Mouse (Mus musculus): Measurements from ENCODE around the gene Gng8.

The Gng8 gene

DNA sequence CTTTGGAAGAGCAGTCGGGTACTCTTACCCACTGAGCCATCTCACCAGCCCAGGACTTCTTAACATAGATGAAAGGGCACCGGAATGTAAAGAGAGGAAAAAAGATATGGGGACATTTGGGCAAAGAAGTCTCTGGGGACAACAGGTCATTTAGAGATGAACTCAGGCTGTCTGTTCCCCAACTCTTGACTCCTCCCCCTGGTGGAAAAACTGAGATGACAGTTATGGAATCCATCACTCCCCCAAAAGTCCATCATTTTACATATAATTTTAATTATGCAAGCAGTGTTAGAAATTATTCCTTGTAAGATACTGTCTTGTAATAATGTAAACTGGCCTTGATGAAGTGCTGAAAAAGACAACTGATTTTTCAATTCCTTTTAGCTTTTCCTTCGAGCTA is 13.9 kb upstream of the Gng8 start:
- no peak for DNase-seq

DNA sequence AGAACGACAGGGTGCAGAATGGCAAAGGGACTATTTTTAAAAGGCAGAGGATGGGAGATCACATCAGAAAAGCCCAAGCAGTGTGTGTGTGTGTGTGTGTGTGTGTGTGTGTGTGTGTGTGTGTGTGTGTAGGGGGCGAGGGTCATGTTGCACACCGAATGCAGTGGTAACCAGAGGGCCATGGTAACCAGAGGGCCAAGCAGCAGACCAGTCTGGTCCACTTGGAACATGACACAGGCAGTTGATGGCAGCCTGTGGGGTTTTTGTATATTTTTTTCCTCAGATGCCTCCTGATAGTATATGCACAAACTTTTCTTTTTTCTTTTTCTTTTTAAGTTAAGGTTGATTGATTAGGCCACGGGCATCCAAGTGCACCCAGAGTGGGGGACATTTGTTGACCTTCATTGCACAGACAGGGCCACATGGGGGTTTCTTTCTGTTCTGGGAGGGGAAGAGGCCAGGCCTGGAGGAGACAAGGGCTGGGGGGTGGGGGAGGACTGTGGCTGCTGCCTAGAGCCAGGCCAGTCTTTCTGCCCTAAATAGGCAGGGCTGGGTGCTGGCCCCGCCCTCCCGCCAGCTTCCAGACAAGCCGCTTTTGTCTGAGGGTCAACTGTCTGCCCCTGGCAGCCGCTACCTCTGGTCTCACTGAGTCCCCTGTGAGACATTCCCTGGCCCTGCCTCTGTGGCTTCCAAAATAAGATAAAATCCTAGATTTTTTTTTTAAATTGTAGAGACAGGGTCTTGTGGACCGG is 11.6 kb upstream of the Gng8 start:
- DNase-seq, result no peak

DNA sequence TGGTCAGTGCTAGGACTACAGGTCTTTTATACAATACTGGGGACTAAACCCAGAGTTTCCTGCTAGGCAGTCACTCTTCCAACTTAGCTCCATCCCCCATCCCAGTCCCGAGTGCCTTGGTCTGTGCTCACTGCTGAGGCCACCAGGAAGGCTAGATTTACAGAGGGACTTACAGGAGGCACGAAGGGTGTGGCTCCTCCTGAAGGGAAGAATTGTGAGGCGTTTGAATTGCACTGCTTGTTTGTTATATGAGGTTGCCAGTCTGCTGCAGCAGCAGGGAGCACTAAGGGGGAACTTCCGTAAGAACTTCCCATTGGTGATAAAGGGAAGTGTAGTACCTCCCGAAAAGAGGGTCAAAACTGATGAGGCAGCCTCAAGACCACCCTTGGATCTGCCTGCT is 11.0 kb upstream of the Gng8 start:
- DNase-seq, result no peak

DNA sequence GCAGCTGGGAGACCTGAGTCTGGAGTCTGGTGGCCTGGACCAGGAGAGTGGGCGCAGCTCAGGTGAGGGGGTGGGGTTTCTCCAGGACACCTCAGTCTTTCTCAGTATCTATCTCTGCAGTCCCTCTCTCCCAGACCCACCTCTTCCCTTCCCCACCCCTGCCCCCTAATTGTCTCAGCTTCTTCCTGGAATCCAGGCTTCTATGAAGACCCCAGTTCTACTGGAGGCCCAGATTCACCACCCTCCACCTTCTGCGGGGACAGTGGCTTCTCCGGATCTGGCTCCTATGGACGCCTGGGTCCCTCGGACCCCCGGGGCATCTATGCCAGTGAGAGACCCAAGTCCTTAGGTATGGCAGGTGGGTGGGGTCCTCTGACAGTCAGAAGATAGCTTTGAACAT is 8.4 kb upstream of the Gng8 start:
- DNase-seq, result peak; percentile 31

DNA sequence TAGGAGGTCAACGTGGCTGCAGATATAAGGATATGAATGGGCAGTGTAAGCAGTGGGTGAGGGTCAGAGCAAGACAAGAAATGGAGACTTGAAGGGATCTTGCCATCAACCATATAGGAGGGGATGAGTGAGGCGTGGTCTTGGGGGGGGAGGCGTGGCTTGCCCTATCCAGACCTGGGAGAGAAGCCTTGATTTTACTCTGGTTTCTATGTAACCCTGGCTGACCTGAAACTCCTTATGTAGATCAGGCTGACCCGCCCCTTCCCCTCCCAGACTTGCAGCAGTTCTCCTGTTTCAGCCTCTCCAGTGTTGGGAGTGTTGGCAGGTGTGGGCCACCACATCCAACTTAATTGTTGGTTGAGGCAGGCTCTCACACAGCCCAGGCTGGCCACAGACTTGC is 7.3 kb upstream of the Gng8 start:
- DNase-seq, result no peak

DNA sequence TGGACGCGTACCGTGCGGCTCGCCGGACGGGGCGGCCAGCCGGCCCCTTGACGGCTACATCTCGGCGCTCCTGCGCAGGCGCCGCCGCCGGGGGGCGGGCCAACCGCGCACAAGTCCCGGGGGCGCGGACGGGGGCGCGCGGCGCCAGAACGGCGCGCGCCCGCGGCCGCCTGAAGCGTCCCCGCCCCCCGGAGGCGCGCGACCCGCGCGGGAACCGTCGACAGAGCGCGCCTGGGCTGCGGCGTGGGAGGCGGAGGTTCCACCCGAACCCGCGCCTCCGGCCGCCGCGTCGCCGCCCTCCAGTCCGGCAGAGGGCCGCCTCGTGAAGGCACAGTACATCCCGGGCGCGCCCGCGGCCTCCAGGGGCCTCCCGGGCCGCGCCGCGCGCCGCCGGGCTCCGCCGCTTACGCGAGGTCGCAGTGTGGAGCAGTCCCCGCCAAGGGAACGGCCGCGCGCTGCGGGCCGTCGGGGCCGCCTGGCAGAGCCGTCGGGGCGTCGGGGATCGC is 6.3 kb upstream of the Gng8 start:
- no peak for DNase-seq

DNA sequence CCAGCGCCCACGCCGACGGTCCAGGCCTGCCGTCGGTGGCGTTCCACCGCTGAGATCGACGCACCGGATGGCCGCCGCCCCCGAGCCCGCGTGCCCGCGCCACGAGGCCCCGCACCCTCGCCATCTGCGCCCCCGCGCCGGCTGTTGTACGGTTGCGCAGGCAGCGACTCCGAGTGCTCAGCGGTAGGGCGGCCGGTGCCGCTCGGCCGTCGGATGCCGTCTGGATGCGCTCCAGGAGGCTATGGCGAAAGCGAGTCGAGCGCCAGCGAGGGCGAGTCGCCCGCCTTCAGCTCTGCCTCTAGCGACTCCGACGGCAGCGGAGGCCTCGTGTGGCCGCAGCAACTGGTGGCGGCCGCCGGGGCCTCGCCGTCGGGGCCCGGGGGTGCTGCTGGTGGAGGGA is 5.7 kb upstream of the Gng8 start:
- no peak for DNase-seq

DNA sequence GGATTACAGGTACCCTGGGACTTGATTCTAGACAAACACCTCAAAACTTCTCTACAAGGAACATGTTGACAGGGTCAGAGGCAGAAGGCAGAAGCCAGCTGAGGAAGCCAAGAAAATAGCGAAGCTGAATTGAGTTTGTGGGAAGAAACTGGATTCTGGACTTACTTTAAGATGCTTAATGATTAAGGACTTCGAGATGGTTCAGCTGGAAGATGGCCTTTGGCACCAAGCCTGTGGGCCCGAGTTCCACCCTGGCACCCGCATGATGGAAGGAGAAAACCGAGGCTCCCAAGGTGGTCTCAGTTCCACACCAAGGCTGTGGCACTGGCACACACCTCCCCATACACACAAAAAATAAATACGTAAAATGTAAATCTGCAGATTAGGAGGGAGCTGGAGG is 1.1 kb upstream of the Gng8 start:
- DNase-seq, result no peak

DNA sequence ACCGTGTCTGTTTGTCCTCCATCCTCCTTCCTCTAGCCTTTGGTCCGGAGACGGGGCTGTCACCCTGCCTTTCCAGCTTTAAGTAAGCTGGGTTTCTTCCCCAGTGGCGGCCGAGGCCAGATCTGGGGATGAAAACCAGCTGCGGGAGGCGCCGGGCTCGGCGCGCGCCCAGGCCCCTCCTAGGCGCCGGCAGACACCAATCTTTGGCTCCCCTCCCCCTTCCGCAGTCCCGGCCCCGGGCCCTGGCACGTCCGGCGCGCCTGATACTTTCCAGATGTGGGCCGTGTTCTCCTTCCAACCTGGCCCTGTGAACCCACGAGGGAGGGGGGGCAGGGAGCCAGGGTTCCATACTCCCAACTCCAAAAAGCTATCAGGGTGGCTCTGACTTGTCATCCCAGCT is 642 bp upstream of the Gng8 start:
- DNase-seq, result no peak

DNA sequence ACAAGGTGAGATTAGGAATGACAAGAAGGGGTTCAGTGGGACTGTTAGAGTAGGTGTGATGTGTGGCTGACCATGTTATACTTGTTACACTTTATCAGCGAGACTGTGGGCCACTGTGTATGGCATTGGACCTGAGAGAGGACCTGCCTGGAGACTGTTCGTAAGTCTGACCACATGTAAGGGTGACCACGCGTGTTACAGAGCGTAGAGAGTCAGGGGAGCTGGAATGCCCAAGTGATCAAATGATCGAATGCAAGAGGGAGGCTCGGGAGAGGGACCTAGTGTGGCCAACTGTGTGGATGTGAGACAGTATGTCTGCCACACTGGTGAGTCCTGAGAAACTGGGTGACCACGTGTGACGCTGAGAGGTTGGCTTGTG is 755 bp downstream of the Gng8 start:
- DNase-seq, result no peak

DNA sequence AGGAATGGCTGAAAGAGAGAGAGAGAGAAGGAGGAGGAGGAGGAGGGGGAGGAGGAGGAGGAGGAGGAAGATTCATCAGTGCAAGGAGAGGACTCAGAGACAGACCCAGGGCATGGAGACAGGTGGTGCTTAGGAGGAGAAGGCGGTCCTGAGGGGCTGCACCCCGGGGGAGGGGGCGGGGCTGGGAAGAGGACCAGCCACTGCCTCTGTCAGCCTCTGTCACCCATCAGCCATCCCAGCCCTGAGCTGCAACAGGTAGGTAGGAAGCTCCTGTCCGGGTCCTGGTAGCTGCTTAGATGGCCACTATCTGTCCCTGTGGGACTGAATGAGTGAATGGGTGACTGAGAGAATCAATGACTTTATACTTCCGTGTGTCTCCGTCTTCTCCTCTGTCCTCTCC is 2.0 kb downstream of the Gng8 start:
- peak; percentile 53 for DNase-seq

DNA sequence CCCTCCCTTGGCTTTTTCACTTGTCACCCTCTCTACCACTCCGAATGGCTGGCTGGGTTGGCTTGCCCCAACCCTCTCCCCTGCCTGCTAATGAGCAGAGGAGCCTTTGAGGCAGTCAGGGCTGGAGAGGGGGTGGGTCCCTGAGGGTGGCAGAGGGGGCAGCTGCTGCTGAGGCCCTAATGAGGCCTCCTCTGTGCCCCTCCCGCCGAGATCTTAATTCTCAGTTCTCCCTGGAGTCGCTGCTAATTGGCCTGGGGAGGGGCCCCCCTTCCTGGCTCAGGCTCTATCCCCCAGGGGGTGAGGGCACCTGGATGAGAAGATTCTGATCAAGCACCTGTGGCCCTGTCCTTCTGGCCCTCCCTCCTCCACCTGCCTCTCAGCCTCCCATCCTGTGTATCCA is 2.7 kb downstream of the Gng8 start:
- peak; percentile 62 for DNase-seq

DNA sequence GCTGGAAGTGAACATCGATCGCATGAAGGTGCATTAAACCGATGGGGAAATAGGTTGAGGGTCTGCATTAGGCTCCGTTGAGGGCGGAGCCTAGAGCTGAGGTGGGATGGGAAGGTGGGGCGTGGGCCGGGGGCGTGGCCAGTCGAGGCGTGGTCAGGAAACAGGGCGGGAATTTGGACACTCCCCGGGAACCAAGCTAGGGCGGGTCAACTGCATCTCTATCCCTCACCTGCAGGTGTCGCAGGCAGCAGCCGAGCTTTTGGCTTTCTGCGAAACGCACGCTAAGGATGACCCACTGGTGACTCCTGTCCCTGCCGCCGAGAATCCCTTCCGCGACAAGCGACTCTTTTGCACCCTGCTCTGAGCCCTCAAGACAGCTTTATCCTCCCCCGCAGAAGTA is 3.4 kb downstream of the Gng8 start:
- peak; percentile 87 for DNase-seq

DNA sequence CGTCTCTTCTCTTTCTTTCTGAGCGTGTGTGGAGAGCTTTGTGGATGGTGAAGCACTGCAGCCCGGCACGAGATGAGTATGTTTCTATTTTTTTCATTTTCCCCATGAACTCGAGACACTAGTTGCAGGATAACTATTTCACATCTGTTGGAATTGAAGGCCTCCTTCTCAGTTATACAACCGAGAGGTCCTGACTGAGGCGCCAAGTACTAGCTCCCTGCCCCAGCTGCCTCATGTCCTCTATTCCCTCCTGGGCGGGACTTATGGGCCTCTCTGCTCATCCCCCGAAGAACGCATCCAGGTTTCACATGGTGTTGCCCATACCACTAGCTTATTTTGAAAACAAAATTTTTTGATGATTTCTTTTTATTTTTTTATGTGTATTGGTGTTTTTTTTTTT is 3.9 kb downstream of the Gng8 start:
- DNase-seq, result no peak

DNA sequence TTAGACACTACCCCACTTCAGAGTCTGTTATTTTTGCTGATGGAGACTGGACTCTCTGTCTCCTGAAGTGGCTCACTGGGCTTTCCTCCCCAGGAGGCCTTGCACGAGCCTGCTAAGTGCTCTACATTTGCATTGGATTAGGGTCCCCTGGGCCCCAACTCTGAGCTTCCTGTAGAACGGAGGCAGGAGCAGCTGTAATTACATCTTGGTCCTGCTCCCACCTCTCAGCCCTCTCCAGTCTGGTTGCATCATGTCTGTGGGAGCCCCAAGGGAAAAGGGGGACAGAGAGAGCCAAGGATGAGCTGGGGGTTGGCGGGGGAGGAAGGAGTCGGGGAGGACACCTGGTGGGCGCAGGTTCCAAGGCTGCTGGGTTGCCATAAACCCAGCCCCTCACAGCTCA is 8.9 kb downstream of the Gng8 start:
- no peak for DNase-seq

DNA sequence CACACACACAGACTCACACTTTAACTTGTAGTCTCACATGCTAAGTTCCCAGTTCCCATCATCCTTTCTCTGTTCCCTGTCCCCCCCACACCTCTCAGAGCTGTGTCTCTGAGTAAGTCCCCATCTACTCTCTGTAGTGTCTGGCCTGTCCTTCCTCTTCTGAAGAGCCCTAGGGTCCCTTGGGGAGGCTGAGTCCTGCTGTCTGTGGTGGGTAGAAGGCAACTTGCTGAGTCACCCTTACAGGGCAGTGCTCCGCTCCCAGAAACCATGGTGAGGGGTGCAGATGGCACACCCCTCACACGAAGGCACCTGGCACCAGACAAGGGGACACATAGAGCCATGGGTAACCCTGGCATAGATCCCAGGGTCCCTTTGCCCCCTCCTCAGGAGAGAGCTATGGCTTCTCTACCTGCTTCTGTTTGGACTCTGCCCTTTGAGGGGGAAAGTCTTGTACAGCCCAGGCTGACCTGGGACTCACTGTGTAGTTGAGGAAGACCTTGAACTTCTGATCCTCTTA is 11.9 kb downstream of the Gng8 start:
- DNase-seq, result no peak

DNA sequence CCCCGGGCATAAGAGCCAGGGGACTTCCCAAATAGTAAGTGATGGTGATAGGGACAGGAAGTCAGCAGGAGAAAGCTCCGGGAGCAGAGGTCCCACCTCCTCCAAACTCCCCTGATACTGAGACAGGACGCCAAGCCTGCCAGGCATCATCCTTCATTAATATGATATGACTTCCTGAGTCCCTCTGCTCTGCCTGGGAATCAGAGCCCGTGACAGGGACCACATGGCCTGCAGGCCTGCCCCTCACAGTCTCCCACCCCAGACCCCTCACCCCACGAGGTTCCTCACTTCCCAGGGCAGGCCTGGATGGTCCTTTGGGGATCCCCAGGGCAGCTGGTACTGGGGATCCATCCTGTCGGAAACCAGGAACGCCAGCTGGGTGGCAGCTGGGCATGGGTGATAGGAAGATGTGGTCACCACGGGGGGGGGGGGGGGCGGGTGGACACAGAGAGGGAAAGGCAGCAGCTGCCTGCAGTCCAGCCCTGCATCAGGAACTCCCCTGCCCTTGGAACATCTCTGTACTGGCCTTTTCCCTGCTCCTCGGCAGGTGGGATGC is 12.6 kb downstream of the Gng8 start:
- DNase-seq, result no peak

DNA sequence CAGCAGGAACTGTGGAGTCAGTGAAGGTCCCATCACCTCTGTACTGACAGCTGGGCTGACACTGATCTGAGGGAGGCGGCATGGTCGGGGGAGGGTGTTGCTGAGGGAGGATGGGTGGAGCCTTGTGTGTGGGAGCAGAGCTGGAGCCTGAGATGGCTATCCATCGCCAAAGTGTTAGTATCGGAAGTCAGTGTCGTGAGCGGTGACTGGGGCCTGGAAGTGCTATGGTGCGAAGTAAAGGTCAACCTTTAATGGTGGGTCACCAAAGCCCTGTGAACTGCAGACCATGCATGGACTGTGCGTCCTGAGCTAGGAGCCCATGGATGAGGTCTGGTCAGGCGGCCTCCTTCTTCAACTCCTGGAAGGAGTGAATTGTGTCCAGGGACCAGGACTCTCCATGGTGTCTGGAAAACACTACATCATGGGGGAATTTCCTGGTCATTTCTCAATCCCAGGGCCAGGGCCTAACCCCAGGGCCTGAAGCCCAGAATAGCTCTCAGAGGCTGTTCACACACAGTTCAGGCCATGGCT is 14.0 kb downstream of the Gng8 start:
- DNase-seq, result no peak

DNA sequence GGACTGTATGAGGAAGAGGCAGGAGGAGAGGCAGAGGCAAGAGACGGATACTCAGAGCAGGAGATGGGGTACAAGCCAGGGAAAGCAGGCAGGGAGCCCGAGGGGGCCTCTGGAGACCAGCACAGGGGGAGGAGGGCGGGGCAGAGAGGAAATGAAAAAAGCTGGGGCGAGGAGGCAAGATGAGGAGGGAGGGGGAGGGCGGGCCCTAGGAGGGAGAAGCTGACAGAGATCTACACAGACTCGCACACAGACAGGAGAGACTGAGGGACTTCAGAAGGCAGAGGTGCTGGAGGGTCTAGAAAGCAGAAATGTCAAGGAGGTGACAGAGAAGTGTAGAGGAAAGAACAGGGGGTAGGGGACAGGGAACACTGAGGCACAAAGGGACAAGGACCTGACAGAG is 14.7 kb downstream of the Gng8 start, which contains the start of gene Ptgir:
Gene Ptgir (plus strand): TSS at position 210 of the 400 bp plus-strand sequence.
- DNase-seq, result no peak

DNA sequence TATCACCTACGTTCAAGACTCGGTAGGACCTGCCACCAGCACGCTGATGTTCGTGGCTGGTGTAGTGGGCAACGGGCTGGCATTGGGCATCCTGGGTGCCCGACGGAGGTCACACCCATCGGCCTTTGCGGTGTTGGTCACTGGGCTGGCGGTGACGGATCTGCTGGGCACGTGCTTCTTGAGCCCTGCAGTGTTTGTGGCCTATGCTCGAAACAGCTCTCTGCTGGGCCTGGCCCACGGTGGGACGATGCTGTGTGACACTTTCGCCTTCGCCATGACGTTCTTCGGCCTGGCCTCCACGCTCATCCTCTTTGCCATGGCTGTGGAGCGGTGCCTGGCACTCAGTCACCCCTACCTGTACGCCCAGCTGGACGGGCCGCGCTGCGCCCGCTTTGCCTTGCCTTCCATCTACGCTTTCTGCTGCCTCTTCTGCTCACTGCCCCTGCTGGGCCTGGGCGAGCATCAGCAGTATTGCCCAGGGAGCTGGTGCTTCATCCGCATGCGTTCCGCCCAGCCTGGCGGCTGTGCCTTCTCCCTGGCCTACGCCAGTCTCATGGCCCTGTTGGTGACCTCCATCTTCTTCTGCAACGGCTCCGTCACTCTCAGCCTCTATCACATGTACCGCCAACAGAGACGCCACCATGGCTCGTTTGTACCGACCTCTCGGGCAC is 15.4 kb downstream of the Gng8 start:
- no peak for DNase-seq

DNA sequence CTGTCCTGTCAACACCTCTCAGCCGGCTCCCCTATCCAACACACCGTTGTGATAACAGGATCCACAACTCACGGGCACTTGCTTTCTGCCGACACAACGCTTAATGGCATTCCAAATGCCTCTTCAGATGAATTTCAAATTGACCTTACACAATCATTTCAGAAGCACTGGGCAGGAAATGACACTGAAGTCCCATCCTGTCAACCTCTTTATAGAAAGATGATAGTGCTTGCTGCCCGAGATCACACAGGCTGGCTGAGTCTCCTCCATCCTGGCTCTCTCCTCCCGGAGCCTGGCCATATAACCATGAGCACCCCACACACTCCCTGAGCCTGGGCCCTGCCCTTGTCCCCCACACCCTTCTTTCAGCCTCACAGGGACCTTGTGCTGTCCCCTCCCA is 16.3 kb downstream of the Gng8 start:
- DNase-seq, result no peak

DNA sequence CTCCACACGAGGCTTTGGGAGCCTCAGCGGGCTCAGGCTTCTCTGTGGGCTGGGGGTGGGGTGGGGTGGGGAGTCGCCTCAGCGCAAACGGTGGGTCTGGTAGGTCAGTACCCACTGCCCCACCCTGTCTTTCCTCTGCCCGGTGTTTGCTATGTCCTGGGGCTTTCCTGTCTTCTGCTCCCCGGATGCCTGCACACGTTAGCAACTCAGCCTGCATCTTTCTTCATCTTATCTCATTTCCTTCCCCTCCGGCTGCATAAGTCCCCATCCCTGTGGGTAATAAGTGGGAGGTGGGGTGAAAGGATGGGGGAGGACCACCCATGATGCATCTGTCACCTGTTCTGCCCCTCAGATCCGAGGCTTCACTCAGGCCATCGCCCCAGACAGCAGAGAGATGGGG is 16.8 kb downstream of the Gng8 start:
- no peak for DNase-seq

DNA sequence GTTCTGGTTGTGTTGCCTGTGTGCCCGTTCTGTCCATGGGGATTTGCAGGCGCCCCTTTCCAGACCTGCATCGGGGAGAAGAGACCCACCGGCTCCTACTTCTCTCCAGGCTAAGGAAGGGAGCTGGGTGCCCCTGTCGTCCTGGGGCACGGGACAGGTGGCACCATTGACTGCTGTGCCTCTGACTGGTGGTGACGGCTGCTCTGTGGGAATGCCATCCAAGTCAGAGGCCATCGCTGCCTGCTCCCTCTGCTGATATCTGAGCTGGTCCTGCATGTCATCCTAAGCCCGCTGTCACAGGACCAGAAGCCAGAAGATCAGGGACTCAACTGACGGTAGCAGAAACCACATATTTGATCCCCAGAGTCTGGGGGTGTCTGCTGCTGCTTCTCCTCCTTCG is 17.3 kb downstream of the Gng8 start:
- DNase-seq, result no peak

DNA sequence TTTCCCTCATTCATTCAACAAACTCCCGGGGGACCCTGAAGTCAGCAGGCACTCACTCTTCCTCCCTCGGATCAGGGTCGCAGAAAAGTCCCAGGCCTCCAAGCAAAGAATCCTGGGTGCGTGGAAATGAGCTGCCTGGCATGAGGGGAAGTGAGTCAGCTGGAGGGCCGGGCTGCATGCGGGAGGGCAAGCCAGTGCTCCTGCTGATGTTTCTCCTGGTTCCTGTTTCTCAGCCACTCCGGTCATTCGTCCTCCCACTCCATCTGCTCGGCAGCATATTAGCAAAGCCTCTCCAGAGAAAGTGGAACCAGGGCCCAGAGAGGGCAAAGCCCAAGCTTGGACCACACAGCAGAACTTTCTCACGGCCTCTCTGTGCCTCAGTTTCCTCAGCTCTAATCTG is 18.3 kb downstream of the Gng8 start:
- no peak for DNase-seq
